Mouse (Mus musculus): Measurements from ENCODE around the gene Plcb4.
"Not testable (repeated sequence)": the region's sequence is repeated elsewhere in the genome, so short reads cannot be mapped to it uniquely, and the experiment has no call there.

- TF ChIP-seq CTCF, POLR2A (IDR thresholded peaks at IDR 0.05; ENCODE audit: extremely low read depth, insufficient read depth, low read length): not testable (repeated sequence)
Measured at GRCm38 (mm10) chr2:135988475-135988874, 329.7 kb downstream of the Plcb4 start.
